Mouse (Mus musculus) telencephalon, adult 2 months (tissue): ENCODE data around the gene Atf3.

Experiments used
- DNase-seq: peaks from one replicate; pipeline ENCODE4 v3.0.0-alpha.2; 2011; ENCODE audit warnings: low read depth, low spot score

Gene Atf3

DNA sequence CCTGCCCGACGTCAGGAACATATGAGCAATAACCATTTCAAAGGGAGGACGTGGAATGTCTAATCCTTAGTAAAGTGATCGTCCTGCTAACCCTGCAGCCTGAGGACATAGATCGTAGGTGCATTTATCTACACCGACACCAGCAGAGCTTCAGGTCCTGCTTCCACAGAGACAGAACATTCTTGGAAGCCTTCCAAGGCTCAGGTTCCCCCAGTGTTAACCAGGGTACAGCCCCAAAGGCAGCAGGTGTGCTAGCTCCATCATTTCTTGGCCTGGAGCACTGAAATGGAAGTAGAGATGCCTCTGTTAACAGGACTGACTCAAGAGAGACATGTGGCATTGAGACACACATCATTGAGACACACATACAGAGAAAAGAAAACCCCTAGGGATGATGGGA is 25.6 kb downstream of the Atf3 start:
- no peak for DNase-seq

DNA sequence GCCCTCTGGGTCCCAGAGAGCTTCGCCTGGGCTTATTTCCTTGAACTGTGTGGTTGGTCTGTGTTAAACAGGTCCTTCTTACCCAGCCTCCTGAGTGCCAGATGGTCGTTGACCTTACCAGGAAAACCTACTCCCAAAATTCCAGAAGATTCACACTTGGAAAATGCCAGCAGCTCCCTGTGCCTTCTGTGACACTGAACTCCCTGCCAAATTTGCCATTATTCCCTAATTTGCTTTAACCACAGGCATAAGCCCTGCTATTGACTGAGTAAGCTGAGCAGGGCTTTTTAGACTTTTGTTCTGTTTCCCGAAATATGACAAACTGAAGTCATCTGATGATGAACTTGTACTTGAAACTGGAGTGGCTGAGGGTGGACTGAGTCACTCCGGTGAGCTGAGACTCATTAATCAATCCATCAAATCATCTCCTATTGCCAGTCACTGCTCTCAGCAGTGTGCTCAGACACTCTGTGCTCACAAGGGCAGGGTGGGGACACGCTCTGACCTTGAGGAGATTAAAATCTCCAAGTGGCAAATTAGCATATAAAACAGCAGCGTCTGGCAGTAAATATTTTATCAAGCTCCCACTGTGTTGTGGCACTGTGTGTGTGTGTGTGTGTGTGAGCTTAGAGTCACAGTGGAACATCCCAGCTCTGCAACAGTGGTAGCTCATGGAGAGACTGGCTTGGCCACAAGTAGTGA is 28.0 kb downstream of the Atf3 start:
- no peak for DNase-seq

DNA sequence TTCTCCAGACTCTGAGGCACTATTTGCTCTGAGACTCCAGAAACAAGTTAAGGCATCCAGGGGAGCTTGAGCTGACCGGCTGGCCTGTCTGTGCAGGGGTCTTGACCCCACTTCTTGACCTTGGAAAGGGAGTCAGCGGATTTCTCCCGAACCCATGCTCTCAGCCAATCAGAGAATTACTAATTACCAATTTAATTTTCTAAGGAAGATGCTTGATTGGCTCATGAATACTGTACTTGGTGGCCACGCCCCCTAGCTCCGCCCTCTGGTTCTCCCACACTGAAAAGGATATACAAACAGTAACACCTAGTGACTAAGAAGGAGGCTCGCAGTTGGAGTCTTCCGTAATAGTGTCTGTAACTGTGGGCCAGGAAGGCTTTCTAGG is 31.5 kb downstream of the Atf3 start:
- no peak for DNase-seq

DNA sequence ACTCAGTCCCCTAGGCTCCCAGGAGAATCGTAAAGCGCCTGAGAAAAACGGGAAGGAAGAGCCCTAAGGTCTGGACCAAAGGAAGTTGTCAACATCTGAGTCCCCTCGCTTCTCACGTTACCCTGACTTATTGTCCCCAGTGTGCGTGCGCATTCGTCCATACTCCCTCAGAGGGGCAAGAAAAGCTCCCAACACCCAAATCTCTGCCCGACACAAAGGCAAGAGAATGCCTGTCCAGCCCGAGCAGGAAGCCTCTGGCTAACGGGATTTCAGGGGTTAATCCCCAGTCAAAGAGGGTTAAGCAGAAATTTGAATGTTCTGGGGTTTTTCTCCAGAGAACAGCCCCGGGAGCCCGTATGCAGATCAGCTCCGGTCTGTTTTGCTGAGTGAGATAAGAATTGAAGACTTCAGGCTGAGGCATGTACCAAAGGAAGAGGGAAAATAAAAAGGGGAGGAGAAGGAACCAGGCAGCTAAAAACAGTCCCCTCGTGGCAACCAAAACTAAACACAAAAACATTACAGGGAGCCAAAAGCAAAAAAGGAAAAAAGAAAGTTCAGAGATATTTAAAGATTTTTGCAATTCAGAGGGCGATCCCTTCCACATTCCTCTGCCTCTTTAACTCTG is 32.0 kb downstream of the Atf3 start:
- DNase-seq = no peak

DNA sequence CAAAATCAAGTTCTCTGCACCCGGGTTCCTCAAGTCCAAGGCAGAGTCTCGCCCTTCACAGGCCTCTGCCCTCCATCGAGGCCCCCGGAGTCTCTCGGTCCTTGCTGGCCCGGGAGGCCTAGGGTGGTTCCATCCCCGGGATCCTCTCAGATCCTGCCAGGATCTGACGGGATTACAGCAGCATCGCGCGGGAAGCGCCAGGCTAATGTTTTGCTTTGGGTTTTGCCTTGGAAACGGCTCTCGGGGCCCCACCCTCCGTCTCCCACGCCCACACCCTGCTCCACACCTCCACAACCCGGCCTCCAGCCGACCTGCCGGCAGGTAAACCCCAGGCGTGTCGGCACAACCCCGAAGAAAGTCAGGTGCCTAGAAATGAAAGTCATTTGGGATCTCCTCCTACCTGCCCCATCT is 33.0 kb downstream of the Atf3 start:
- DNase-seq = no peak

DNA sequence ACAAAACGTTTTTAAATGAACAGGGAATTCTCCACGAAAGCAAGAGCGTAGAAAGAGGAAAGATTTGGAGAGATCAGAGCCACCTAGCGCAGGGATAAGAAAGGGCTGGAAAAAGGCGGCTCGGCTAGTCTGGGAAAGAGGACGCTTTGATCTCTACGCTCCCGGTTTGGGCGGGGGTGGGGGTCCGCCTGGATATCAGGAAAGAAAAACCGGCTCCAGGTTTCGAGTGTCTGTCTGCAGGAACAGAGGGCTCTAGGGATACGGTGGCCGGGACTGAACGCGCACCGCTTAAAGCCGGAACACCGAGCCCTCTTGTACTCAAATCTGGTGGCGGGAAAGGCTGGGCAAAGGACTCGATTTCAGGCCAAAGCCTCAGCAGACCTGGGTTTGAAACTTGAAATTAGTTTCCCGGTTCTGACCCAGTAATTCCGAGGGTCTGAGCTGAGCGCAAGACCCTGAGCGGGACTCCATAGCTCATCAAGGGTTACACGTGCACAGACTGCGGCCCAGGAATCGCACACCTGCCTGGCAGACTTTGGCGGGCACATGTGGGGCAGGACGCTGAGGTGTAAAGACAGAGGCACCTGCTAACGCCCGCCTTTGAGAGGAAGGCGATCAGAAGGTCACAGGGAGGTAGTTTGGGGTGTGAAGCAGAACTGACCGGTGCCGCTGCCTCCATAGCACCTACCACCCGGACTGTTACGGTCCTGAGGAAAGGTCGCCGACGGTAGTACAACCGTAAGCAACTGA is 33.6 kb downstream of the Atf3 start:
- DNase-seq = no peak

DNA sequence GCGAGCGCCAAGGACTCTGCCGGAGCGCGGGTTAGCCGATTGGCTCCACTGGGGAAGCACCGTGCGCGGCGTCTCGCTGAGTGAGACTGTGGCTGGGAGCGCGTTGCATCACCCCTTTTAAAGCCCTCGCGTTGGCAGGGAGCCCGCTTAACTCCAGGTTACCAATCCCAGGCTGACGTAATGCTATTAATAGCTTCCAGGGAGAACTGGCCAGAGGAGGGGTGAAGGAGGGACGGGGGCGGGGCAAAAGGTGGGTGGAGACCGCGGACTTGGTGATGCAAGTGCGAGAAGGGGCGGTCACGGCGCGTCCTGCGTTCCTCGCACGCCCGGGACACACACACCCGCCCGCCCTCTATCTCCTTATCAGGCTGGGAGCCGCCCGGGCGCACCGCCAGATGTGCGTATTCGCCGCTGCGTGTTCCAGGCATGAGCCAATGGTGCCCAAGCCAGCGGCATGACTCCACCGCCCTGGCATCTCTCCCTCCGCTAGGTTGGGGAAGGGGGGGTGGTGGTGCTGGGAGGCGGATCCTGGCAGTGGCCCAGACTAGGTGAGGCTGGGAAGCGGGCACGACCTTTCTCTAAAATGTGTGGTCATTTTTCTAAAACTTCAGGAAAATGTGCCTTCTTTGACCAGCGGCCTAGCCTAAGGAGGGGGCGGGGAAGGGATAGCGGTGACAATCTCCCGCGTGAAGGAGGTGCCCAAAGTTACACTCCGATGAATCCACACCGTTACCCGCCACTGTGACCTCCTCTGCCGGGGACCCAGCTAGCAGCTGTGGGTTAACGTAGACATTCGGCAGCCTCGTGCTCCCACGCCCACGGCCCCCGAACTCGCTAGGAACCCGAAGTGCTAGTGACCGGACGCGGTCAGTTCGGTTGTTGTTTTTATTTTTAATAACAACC is 34.4 kb downstream of the Atf3 start:
- DNase-seq = peak; percentile 50

DNA sequence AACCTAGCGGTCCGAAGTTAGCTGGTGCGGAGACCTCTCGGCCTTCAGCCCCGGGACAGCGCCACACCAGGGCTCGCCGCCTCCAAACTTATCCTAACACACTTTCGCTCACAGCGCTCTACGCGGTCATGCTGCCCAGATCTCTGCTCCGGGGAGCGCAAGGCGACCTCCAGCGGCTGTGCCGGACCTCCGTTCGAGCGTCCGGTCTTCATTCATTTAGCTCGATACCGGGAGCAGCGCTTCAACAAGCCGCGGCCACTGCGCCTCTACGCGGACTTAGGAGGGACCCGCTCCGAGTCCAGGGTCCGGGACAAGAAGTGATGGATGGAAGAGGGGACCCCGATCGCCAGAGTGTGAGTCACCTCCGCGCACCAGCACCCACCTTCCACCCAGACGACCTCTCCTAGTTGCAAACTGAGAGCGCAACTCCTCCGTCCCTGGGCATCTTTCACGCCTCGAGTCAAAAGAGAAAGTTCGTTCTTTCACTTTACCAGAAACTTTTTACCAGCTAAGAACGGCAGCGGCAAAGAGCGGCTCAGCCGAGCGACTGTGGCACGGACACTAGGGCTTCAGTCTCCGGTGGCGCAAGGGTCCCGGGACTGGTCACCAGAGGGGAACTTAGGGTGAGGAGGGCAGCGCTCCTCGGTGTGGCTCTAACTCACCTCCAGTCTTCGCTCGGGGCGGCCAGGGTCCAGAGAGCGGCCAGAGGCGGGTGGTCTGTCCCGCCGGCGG is 35.2 kb downstream of the Atf3 start:
- DNase-seq = no peak

DNA sequence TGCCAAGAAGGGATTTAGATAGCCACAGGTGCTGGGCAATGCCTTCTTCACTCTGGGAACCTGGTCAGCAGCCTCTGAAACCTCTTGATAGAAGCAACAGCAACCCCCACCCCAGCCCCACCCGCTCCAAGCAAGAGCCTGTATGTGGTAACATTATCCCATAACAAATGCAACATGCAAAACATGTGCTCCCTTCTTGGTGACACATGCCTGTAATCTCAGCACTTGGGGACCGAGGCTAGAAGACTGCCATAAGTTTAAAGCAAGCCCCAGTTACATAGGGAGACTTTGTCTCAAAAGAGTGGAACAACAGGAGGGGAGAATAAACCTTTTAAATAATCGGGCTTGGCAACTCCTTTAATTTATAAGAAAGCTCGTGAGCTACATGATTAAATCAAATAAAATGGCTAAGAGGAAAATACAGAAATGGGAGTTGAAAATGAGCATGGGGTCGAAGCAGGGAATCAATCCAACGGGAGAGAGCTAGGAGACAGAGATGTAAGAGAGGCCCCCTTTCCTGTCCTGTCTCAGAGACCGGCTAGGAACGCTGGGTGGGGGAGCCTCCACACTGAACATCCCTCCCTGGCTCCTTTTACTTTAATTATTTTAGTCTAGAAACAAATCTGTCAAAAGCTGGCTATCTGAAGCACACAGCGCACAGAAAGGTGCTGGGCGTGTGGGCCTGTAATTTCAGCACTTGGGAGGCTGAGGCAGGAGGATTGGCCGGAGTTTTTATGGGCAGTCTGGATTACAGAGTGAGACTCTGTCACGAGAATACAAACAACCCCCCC is 36.2 kb downstream of the Atf3 start:
- no peak for DNase-seq

DNA sequence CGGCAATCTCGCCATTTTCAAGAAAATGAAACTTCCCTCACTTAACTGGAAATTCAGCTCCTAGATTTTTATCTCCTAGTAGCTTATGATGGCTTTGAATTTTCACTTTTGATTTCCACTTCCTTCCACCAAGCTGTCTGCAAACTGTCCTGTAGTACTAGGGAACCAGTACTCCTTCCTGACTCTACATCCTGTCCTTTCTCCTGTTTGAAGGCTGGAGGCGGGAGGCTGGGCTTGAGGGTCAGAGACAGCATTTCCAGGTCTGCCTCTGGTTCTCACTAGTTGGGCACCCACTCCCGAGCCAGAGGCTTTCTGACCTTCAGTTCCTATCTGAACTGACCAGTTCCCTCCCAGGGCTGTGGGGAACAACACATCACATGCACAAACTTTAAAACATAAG is 37.4 kb downstream of the Atf3 start:
- DNase-seq = no peak

DNA sequence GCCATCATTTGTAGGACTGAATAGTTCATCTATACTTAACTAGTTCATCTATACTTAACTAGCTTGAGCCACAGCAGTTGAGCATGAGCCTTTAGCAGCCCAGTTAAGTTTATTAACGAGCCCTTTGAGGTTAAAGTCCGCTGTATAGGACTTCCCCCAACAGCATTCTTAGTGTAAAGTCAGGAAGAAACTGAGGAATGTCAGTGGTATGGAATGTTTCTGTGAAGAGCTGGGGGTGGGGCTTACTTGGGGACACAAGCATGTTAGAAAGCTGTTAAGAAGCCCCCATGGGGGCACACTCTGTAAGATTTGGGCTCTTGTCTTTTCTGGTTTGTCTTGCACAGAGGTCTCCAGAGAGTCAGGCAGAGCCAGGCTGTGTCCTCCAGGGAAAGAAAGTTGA is 38.0 kb downstream of the Atf3 start:
- no peak for DNase-seq

DNA sequence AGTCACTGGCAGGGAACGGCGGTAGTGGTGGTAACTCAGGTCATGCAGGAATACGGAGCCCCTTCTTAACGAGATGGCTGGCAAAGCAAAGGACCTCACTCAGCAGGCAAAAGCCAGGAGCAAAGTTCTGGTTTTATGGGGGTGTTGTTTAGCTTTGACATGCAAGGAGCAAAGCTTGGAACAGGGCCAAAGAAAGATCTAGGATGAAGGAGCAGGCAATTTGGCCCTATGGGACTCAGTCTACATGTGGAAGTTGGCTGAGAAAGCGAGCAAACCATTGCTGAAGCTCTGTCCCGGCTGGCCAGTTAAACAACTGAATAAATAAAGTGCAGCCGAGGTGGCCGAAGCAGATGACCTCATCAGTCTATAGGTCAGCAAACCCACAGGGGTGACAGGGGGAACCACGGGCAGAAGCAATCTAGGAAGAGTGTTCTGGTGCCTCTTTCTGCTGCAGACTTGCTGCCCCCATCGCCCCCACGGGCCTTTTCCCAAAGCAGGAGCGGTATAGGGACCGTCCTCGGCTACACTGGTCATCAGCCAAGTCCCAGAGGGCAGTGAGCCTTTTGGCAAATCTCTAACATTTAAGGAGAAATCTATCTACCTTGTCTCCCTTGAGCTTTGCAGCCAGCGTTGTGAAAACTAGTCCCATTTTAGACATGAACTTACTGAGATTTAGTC is 39.2 kb downstream of the Atf3 start:
- DNase-seq = no peak

DNA sequence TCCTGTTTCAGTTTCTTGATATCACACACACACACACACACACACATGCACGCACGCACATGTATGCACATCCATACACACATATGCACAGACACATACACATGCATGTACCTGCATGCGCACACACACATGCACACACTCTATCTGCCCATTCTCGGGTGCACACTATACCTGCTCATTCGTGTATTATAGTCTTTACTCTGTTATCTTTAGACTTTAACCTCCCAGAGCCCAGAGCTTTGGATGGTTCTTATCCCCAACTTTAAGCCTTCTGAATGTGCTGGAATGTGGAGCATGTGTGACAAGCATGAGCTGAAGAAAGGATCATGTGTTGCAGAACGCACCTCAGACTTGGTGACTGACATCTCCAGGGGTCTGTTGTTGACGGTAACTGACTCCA is 41.0 kb downstream of the Atf3 start:
- DNase-seq = no peak

DNA sequence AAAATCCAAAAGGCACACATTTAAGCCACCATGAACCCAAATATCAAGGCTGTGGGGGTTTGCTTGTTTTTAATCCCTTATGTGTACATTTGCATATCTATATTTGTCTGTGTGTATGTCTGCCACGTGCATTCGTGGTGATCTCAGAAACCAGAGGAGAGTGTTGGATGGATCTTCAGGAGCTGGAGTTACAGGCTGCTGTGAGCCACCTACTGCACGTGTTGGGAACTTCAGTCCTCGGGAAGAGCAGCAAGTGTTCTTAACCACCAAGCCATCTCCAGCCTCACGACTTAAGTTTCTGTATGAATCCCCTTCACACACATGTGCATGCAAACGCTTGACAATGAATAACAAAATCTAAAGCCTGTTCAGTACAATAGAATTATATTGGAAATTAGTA is 45.4 kb downstream of the Atf3 start:
- peak; percentile 75 for DNase-seq

DNA sequence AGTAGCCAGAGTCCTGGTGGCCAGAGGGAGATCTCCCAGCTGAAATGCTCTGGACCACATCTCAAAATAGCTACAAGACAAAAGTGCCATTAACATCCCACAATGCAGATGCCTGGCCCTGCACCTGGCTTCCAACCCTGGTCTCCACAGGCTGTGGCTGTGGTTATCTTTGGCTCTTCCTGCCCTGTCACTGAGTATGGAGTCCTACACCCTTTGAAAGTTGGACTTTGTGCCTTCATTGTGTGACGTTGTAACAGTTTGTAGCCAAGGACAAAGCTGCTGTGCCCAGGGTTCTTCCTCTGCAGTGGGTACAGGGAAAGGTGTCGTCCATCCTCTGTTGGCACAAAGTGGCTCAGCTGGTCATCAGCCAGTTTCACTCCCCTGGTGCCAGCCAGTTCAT is 47.4 kb downstream of the Atf3 start:
- DNase-seq = no peak

DNA sequence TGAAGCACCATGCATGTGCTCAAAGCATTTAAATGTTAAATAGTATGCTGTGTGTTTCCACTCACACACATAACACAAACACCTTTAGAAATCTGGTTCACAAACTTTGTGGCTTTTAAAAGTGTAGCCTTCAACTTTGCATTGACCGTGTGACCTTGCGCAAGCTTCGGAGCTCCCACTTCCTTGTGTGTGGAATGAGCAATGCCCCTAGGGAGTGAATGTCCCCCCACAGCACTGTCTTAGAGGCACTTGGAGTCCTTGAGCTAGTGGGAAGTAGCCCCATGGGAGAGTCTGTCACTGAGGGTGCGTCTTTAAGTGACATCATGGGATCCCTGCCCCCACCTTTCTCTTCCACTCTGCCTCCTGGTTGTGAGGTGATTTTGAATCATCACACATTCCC is 51.6 kb downstream of the Atf3 start:
- DNase-seq = no peak

DNA sequence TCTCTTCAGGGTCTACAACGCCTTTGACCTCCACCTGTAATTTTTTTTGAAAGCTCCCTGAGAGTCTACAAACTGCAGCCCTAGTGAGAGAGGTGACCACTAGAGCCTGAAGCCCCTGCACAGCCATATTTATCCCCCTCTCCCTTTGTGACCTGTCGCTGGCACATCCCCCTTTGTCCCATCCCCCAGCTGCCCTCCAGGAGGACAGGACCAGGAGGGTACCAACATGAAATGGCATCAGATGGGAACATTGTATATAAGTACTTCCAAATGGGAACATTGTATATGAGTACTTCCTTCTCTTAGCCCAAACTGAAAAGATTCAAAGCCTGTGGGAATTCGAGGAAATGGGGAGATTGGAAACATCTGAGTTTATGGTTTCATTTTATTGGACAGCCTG is 53.1 kb downstream of the Atf3 start, which contains the start of gene Fam71a:
Gene Fam71a, minus strand, starts transcription at position 101 of the 400 bp plus-strand sequence.
- DNase-seq = no peak

DNA sequence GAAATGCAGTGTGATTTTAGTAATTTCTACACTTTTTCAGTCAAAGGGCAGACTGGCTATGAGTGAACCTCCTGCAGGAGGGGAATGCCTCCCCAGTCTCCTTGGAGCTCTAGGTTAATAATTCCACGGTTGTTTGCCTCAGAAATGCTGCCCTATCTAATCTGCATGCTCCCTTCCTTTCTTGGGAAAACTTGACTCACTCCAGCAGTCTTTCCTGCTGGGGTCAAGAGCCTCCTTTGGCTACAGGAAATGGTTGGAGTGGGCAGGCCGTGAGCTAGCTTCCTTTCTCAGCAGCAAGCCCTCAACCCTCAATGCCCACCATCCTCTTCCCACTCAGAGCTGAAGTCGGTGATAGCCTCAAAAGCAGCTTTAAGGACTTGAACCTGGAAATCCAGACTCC is 63.5 kb downstream of the Atf3 start:
- DNase-seq = no peak

DNA sequence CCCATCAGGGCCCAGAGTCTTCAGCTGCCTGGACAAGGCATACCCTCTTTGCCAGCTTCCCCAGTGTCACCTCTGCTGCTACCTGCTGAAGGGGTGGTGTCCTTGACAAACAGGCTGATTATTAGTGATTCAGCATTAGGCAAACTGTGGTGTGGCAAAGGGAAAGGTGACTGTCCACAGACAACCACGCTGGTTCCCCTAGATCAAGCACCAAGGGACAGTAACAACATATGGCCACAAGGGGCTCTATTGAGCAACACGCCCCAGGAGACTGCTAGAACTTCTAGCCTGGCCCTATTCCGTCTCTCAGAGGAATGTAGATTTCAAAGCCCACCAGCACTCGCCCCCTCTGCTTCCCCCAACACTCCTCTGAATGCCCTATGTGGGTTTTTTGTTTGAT is 64.8 kb downstream of the Atf3 start:
- no peak for DNase-seq
